Mouse (Mus musculus): ENCODE measurements around the gene Gm3239. TPM values are rescaled to one million over a fixed set of nuclear protein-coding genes. Genes with fewer than 3 reads are reported as not detected.
"Not testable (repeated sequence)": the region's sequence is repeated elsewhere in the genome, so short reads cannot be mapped to it uniquely, and the experiment has no call there.

Gm3239 gene
- polyA plus RNA-seq (2014; fragmentation: Nextera tagmentation; extraction: Ambion mirVana) = 0.79 and 1.2 TPM in 2 replicates

- H3K36me3 ChIP-seq (ENCODE audit: control insufficient read depth, insufficient read depth, low read length); H3K9ac ChIP-seq (ENCODE audit: low read depth, low read length); H3K27me3 ChIP-seq (ENCODE audit: control insufficient read depth, insufficient read depth, low read length); H3K27ac ChIP-seq (ENCODE audit: low read depth, low read length); ATAC-seq (replicated peaks; ENCODE audit: insufficient number of reproducible peaks, low FRiP score, low TSS enrichment); H3K9me3 ChIP-seq (replicated peaks; ENCODE audit: control insufficient read depth, low read length); H3K4me3 ChIP-seq (ENCODE audit: low read depth, low read length); H3K4me1 ChIP-seq (ENCODE audit: control insufficient read depth, insufficient read depth, low read length); H3K4me2 ChIP-seq: not testable (repeated sequence)
- WGBS (ENCODE audit: insufficient replicate concordance) = no CpG with 5 or more reads among the region's 2 CpGs
Observed at GRCm38 (mm10) chr14:4663892-4664291, at the start of gene Gm3239. Gm3239 (plus strand) TSS chr14:4664192.

- not testable (repeated sequence) for ATAC-seq (replicated peaks; ENCODE audit: insufficient number of reproducible peaks, low FRiP score, low TSS enrichment); H3K4me2 ChIP-seq; H3K36me3 ChIP-seq (ENCODE audit: control insufficient read depth, insufficient read depth, low read length); H3K4me3 ChIP-seq (ENCODE audit: low read depth, low read length); H3K4me1 ChIP-seq (ENCODE audit: control insufficient read depth, insufficient read depth, low read length); H3K9me3 ChIP-seq (replicated peaks; ENCODE audit: control insufficient read depth, low read length); H3K9ac ChIP-seq (ENCODE audit: low read depth, low read length); H3K27me3 ChIP-seq (ENCODE audit: control insufficient read depth, insufficient read depth, low read length); H3K27ac ChIP-seq (ENCODE audit: low read depth, low read length)
- no CpG with 5 or more reads among the region's 2 CpGs for WGBS (ENCODE audit: insufficient replicate concordance)
Observed at GRCm38 (mm10) chr14:4632052-4632451, 31.9 kb upstream of the Gm3239 start, which contains the start of gene Gm8159. Gm8159 (plus strand) TSS chr14:4632352.

GRCm38 (mm10) chr14:4649309-4649708, 14.7 kb upstream of the Gm3239 start:
- H3K9me3 ChIP-seq (replicated peaks; ENCODE audit: control insufficient read depth, low read length); ATAC-seq (replicated peaks; ENCODE audit: insufficient number of reproducible peaks, low FRiP score, low TSS enrichment); H3K36me3 ChIP-seq (ENCODE audit: control insufficient read depth, insufficient read depth, low read length); H3K4me1 ChIP-seq (ENCODE audit: control insufficient read depth, insufficient read depth, low read length); H3K27me3 ChIP-seq (ENCODE audit: control insufficient read depth, insufficient read depth, low read length); H3K27ac ChIP-seq (ENCODE audit: low read depth, low read length); H3K9ac ChIP-seq (ENCODE audit: low read depth, low read length): not testable (repeated sequence)
- peak overlapping the region; percentile 29; the same call in 1 of the 2 replicates for H3K4me2 ChIP-seq
- 1% methylated on average over 16 of the region's 18 CpGs for WGBS (ENCODE audit: insufficient replicate concordance)
- H3K4me3 ChIP-seq (ENCODE audit: low read depth, low read length) = peak overlapping the region; percentile 14; the same call in 1 of the 2 replicates

- not testable (repeated sequence) for H3K9ac ChIP-seq (ENCODE audit: low read depth, low read length); ATAC-seq (replicated peaks; ENCODE audit: insufficient number of reproducible peaks, low FRiP score, low TSS enrichment); H3K27ac ChIP-seq (ENCODE audit: low read depth, low read length); H3K27me3 ChIP-seq (ENCODE audit: control insufficient read depth, insufficient read depth, low read length); H3K4me3 ChIP-seq (ENCODE audit: low read depth, low read length); H3K4me1 ChIP-seq (ENCODE audit: control insufficient read depth, insufficient read depth, low read length); H3K36me3 ChIP-seq (ENCODE audit: control insufficient read depth, insufficient read depth, low read length); H3K9me3 ChIP-seq (replicated peaks; ENCODE audit: control insufficient read depth, low read length); H3K4me2 ChIP-seq
- 3% methylated on average over 3 of the region's 9 CpGs for whole genome bisulfite sequencing (ENCODE audit: insufficient replicate concordance)
Observed at GRCm38 (mm10) chr14:4650324-4650723, 13.7 kb upstream of the Gm3239 start.

- H3K9me3 ChIP-seq (replicated peaks; ENCODE audit: control insufficient read depth, low read length); H3K4me2 ChIP-seq; H3K27ac ChIP-seq (ENCODE audit: low read depth, low read length); H3K36me3 ChIP-seq (ENCODE audit: control insufficient read depth, insufficient read depth, low read length); H3K4me3 ChIP-seq (ENCODE audit: low read depth, low read length); H3K9ac ChIP-seq (ENCODE audit: low read depth, low read length); H3K27me3 ChIP-seq (ENCODE audit: control insufficient read depth, insufficient read depth, low read length); H3K4me1 ChIP-seq (ENCODE audit: control insufficient read depth, insufficient read depth, low read length); ATAC-seq (replicated peaks; ENCODE audit: insufficient number of reproducible peaks, low FRiP score, low TSS enrichment): not testable (repeated sequence)
- 68% methylated on average over 1 of the region's 2 CpGs for WGBS (ENCODE audit: insufficient replicate concordance)
Observed at GRCm38 (mm10) chr14:4708938-4709337, 44.9 kb downstream of the Gm3239 start, which contains the start of gene Gm7876. Gm7876 (plus strand) TSS chr14:4709238.

Other genes with a start within 250 kb of the Gm3239 start
- gene Gm3164, start 248.7 kb upstream of the Gm3239 start, polyA plus RNA-seq (2014; fragmentation: Nextera tagmentation; extraction: Ambion mirVana) = 0.83 and 0.89 TPM in 2 replicates
- gene Gm3173, start 233.2 kb upstream of the Gm3239 start, polyA plus RNA-seq (2014; fragmentation: Nextera tagmentation; extraction: Ambion mirVana) = 0.65 TPM in 1 of 2 replicates, not detected in the other
- gene Gm3182, start 182.4 kb upstream of the Gm3239 start, polyA plus RNA-seq (2014; fragmentation: Nextera tagmentation; extraction: Ambion mirVana) = not detected in 2 replicates
- gene Gm3047, start 108.8 kb upstream of the Gm3239 start, polyA plus RNA-seq (2014; fragmentation: Nextera tagmentation; extraction: Ambion mirVana) = not detected in 2 replicates
- gene Gm8159, start 31.8 kb upstream of the Gm3239 start, polyA plus RNA-seq (2014; fragmentation: Nextera tagmentation; extraction: Ambion mirVana) = 0.20 TPM in 1 of 2 replicates, not detected in the other
- gene Gm7876, start 45.0 kb downstream of the Gm3239 start, polyA plus RNA-seq (2014; fragmentation: Nextera tagmentation; extraction: Ambion mirVana) = 0.20 TPM in 1 of 2 replicates, not detected in the other
- gene Gm3252, start 62.6 kb downstream of the Gm3239 start, polyA plus RNA-seq (2014; fragmentation: Nextera tagmentation; extraction: Ambion mirVana) = 0.70 and 0.77 TPM in 2 replicates
- not detected in 2 replicates for gene Gm9602, start 112.1 kb downstream of the Gm3239 start, polyA plus RNA-seq (2014; fragmentation: Nextera tagmentation; extraction: Ambion mirVana)
- not detected in 2 replicates for gene Gm3269, start 173.9 kb downstream of the Gm3239 start, polyA plus RNA-seq (2014; fragmentation: Nextera tagmentation; extraction: Ambion mirVana)
- gene Gm3264, start 191.4 kb downstream of the Gm3239 start, polyA plus RNA-seq (2014; fragmentation: Nextera tagmentation; extraction: Ambion mirVana) = 1.9 and 2.8 TPM in 2 replicates
- gene Gm3278, start 228.2 kb downstream of the Gm3239 start, polyA plus RNA-seq (2014; fragmentation: Nextera tagmentation; extraction: Ambion mirVana) = 0.24 TPM in 1 of 2 replicates, not detected in the other

Data from heart, embryonic 11.5 days (tissue).